In genomic region chr14:31214684-31215083, GRCm38 (mm10) we compare ENCODE assay signal across 1 mouse cellular context.
TF ChIP-seq lines count a peak whose summit lies in the region.

No protein-coding gene starts in this region.

TF ChIP-seq in myocyte, 11 proteins besides CTCF, POLR2A, EP300 and RAD21:
- no peak for TF ChIP-seq REST (IDR thresholded peaks at IDR 0.05; ENCODE audit: insufficient read depth, insufficient read length)
- no peak for TF ChIP-seq USF1 (IDR thresholded peaks at IDR 0.05; ENCODE audit: low read depth)
- TF ChIP-seq E2F4 (IDR thresholded peaks at IDR 0.05; ENCODE audit: insufficient read depth) = no peak
- TF ChIP-seq TCF12 (IDR thresholded peaks at IDR 0.05; ENCODE audit: insufficient read depth, poor library complexity, severe bottlenecking) = no peak
- TF ChIP-seq POLR2AphosphoS2 (IDR thresholded peaks at IDR 0.05; ENCODE audit: insufficient read length, low read depth) = peak; percentile 99
- no peak for TF ChIP-seq TCF3 (IDR thresholded peaks at IDR 0.05; ENCODE audit: insufficient read length, low read depth)
- no peak for TF ChIP-seq SRF (IDR thresholded peaks at IDR 0.05; ENCODE audit: control insufficient read depth, insufficient read length, low read depth)
- peak in 1 of 3 experiments; percentile 1 for TF ChIP-seq MYOD1 (IDR thresholded peaks at IDR 0.05; ENCODE audit: control insufficient read depth in 1 of 3, insufficient read length in 2 of 3, low read depth in 2 of 3)
- no peak for TF ChIP-seq CEBPB (IDR thresholded peaks at IDR 0.05; ENCODE audit: insufficient read depth, poor library complexity, severe bottlenecking)
- no peak for TF ChIP-seq MAX (IDR thresholded peaks at IDR 0.05; ENCODE audit: low read depth)
- TF ChIP-seq MYOG (IDR thresholded peaks at IDR 0.05; ENCODE audit: control insufficient read depth in 1 of 3, insufficient read depth in 1 of 3, insufficient read length in 2 of 3, low read depth in 2 of 3) = peak in 1 of 3 experiments; percentile 60
